39 mouse cellular contexts compared by ENCODE assay signal in the genomic region with DNA sequence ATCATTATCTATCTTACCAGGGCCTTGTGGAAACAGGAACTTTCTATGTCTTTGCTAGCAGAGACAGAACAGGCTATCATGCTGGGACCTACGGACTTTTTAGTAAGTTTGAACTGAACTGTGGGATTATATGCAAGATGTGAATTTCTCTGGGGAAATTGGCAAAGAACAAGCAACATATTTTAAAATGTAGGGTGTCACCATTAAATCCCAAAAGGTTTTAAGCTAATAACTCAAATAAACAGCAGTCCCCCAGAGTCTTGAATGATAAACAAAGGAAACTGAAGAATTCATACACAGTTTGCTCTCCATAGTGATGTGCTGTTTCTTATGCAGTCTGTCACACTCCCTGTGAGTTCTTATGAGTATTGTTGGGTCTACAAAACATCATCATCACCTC. TPM values are rescaled to one million over a fixed set of nuclear protein-coding genes. Genes with fewer than 3 reads are reported as not detected.
"Had no signal": no experiment of that assay in that cellular context is flagged by ENCODE, and none has a peak within 500 bp of the region (broad histone marks: within the 10 kb centered on the region; RNA-seq: fewer than 3 reads in every experiment).

A gene (minus strand): TSS at position 101 of the 400 bp plus-strand sequence.

- H3K27ac ChIP-seq: embryonic facial prominence, embryonic 10.5 days; embryonic facial prominence, embryonic 12.5 days; embryonic facial prominence, embryonic 13.5 days; embryonic facial prominence, embryonic 15.5 days; forebrain, embryonic 10.5 days; forebrain, embryonic 12.5 days; forebrain, embryonic 13.5 days; forebrain, embryonic 15.5 days; gastrocnemius, adult 2 months; heart, adult 2 months had no signal

- H3K9ac ChIP-seq: embryonic facial prominence, embryonic 12.5 days; embryonic facial prominence, embryonic 13.5 days; embryonic facial prominence, embryonic 15.5 days; forebrain, embryonic 12.5 days; forebrain, embryonic 13.5 days; forebrain, embryonic 15.5 days; forebrain, postnatal 0 days had no signal

- DNase-seq: cerebellum, adult 9-10 months; cerebellum, adult 9-11 months; cerebellum, postnatal 10 days; cerebellum, postnatal 14 days; cerebellum, postnatal 25 days; cerebellum, postnatal 36 days; embryo, embryonic 11 days; forebrain, postnatal 0 days; gastrocnemius, adult 2 months; gastrocnemius, postnatal 10 days; gastrocnemius, postnatal 14 days; gastrocnemius, postnatal 25 days; gastrocnemius, postnatal 36 days; heart, adult 11 months; heart, adult 18-20 months; heart, adult 2 months had no signal

- H3K4me1 ChIP-seq: embryonic facial prominence, embryonic 10.5 days; embryonic facial prominence, embryonic 12.5 days; embryonic facial prominence, embryonic 13.5 days; embryonic facial prominence, embryonic 15.5 days; forebrain, embryonic 10.5 days; forebrain, embryonic 12.5 days; forebrain, embryonic 13.5 days; forebrain, embryonic 15.5 days had no signal

- H3K36me3 ChIP-seq: embryonic facial prominence, embryonic 10.5 days; embryonic facial prominence, embryonic 12.5 days; embryonic facial prominence, embryonic 13.5 days; embryonic facial prominence, embryonic 15.5 days; forebrain, embryonic 10.5 days; forebrain, embryonic 12.5 days; forebrain, embryonic 15.5 days had no signal

- H3K9me3 ChIP-seq: embryonic facial prominence, embryonic 10.5 days; embryonic facial prominence, embryonic 12.5 days; embryonic facial prominence, embryonic 13.5 days; embryonic facial prominence, embryonic 15.5 days; forebrain, embryonic 10.5 days; forebrain, embryonic 12.5 days; forebrain, embryonic 13.5 days; forebrain, embryonic 15.5 days had no signal

- H3K4me3 ChIP-seq: embryonic facial prominence, embryonic 10.5 days; embryonic facial prominence, embryonic 12.5 days; embryonic facial prominence, embryonic 13.5 days; embryonic facial prominence, embryonic 15.5 days; erythroblast, embryonic 14.5 days; forebrain, embryonic 10.5 days; forebrain, embryonic 12.5 days; forebrain, embryonic 13.5 days; forebrain, embryonic 15.5 days; gastrocnemius, adult 2 months; heart, adult 2 months had no signal

- H3K4me2 ChIP-seq: embryonic facial prominence, embryonic 12.5 days; embryonic facial prominence, embryonic 13.5 days; embryonic facial prominence, embryonic 15.5 days; forebrain, embryonic 12.5 days; forebrain, embryonic 13.5 days; forebrain, embryonic 15.5 days had no signal

- ATAC-seq: forebrain, embryonic 13.5 days; forebrain, embryonic 14.5 days; forebrain, embryonic 15.5 days; forebrain, embryonic 16.5 days; forebrain, postnatal 0 days had no signal

- H3K27me3 ChIP-seq: embryonic facial prominence, embryonic 12.5 days; embryonic facial prominence, embryonic 13.5 days; embryonic facial prominence, embryonic 15.5 days; forebrain, embryonic 12.5 days; forebrain, embryonic 13.5 days; forebrain, embryonic 15.5 days had no signal

RNA-seq across cellular contexts. Expression of the gene that starts here (rescaled TPM):
- total RNA-seq: common myeloid progenitor, adult 5-6 weeks; forebrain, postnatal 0 days; gastrocnemius, adult 18-20 months; gastrocnemius, adult 2 months; gastrocnemius, adult 8-10 months; gastrocnemius, postnatal 10 days; gastrocnemius, postnatal 14 days; gastrocnemius, postnatal 25 days; gastrocnemius, postnatal 36 days; gastrocnemius, postnatal 4 days; granulocyte monocyte progenitor cell, adult 5-6 weeks; heart, adult 18-20 months; heart, adult 2 months; heart, adult 8-10 months had no signal
- polyA plus RNA-seq: cortical plate, adult 2 months; embryonic facial prominence, embryonic 10.5 days; embryonic facial prominence, embryonic 11.5 days; embryonic facial prominence, embryonic 12.5 days; embryonic facial prominence, embryonic 13.5 days; embryonic facial prominence, embryonic 14.5 days; erythroblast, embryonic 14.5 days; forebrain, embryonic 10.5 days; forebrain, embryonic 11.5 days; forebrain, embryonic 12.5 days; forebrain, embryonic 13.5 days; forebrain, embryonic 14.5 days; forebrain, embryonic 15.5 days; forebrain, embryonic 16.5 days; forebrain, postnatal 0 days; frontal cortex, adult 2 months; gonadal fat pad, adult 2 months; heart, adult 2 months had no signal
